Mouse (Mus musculus) neutrophil, adult 83 days (primary cell): ENCODE data around the gene Inpp4a. TPM values are rescaled to one million over a fixed set of nuclear protein-coding genes. Genes with fewer than 3 reads are reported as not detected.

ENCODE experiments used
- total RNA-seq, 2 experiments: library from RNA; stranded (reverse); gene quantifications; one replicate each; pipeline ENCODE4 v1.2.4; 2023

Inpp4a gene
- 100 to 1,000 TPM; 137 to 161 TPM for total RNA-seq

GRCm38 (mm10) chr1:37299540-37300491 is at the start of gene Inpp4a:
Gene Inpp4a, plus strand, starts transcription at chr1:37299865.

GRCm38 (mm10) chr1:37429366-37430296 is 130.0 kb downstream of the Inpp4a start, which contains the start of the genes Coa5 and Unc50:
Gene Coa5, minus strand, starts transcription at chr1:37430103.
Gene Unc50, plus strand, starts transcription at chr1:37430139.

Other genes with a start within 250 kb of the Inpp4a start
- gene Cnga3, start 85.4 kb upstream of the Inpp4a start, total RNA-seq: not detected
- gene Coa5, start 130.2 kb downstream of the Inpp4a start, total RNA-seq: 10 to 100 TPM; 30.4 to 30.7 TPM
- gene Unc50, start 130.3 kb downstream of the Inpp4a start, total RNA-seq: 10 to 100 TPM; 29.2 to 33.5 TPM
- gene Mgat4a, start 241.2 kb downstream of the Inpp4a start, total RNA-seq: 10 to 100 TPM; 16.4 to 18.8 TPM